Mouse (Mus musculus) B cell, adult 2 months (primary cell): Measurements from ENCODE around the gene Col13a1.

Experiments used
- DNase-seq, 2 experiments: peaks; one replicate each; pipeline ENCODE4 v3.0.0; 2022

Col13a1 gene

GRCm38 (mm10) chr10:61825979-61826752 lies 152.7 kb downstream of the Col13a1 start:
- DNase-seq = no peak

- no peak for DNase-seq
Measured at GRCm38 (mm10) chr10:61825536-61825935, 153.4 kb downstream of the Col13a1 start.

- DNase-seq = no peak
Measured at GRCm38 (mm10) chr10:61823731-61824115, 155.2 kb downstream of the Col13a1 start.

- DNase-seq = no peak
Measured at GRCm38 (mm10) chr10:61822968-61823730, 155.8 kb downstream of the Col13a1 start.

- no peak for DNase-seq
Measured at GRCm38 (mm10) chr10:61820050-61820449, 158.9 kb downstream of the Col13a1 start.

- no peak for DNase-seq
Measured at GRCm38 (mm10) chr10:61811987-61812386, 166.9 kb downstream of the Col13a1 start.

- DNase-seq = no peak
Measured at GRCm38 (mm10) chr10:61798133-61798576, 180.8 kb downstream of the Col13a1 start.

GRCm38 (mm10) chr10:61795458-61795857 lies 183.4 kb downstream of the Col13a1 start:
- no peak for DNase-seq

GRCm38 (mm10) chr10:61794971-61795370 lies 183.9 kb downstream of the Col13a1 start:
- DNase-seq = no peak

- DNase-seq = no peak
Measured at GRCm38 (mm10) chr10:61793015-61793414, 185.9 kb downstream of the Col13a1 start.

- no peak for DNase-seq
Measured at GRCm38 (mm10) chr10:61788499-61788898, 190.4 kb downstream of the Col13a1 start.
